Mouse (Mus musculus): Measurements from ENCODE around the gene Sult6b1.

GRCm38 (mm10) chr17:78856243-78856642, 50.5 kb downstream of the Sult6b1 start:
- TF ChIP-seq USF1 (IDR thresholded peaks at IDR 0.05; ENCODE audit: low read depth) = no peak
- TF ChIP-seq CEBPB (IDR thresholded peaks at IDR 0.05; ENCODE audit: insufficient read depth, poor library complexity, severe bottlenecking) = no peak
- TF ChIP-seq POLR2AphosphoS2 (IDR thresholded peaks at IDR 0.05; ENCODE audit: insufficient read length, low read depth) = no peak
- TF ChIP-seq POLR2A (IDR thresholded peaks at IDR 0.05; ENCODE audit: insufficient read length, low read depth) = no peak
- TF ChIP-seq E2F4 (IDR thresholded peaks at IDR 0.05; ENCODE audit: insufficient read depth) = no peak
- no peak for TF ChIP-seq MYOD1 (IDR thresholded peaks at IDR 0.05; ENCODE audit: control insufficient read depth in 1 of 3, insufficient read length in 2 of 3, low read depth in 2 of 3)
- no peak for TF ChIP-seq MYOG (IDR thresholded peaks at IDR 0.05; ENCODE audit: control insufficient read depth in 1 of 3, insufficient read depth in 1 of 3, insufficient read length in 2 of 3, low read depth in 2 of 3)
- no peak for TF ChIP-seq TCF12 (IDR thresholded peaks at IDR 0.05; ENCODE audit: insufficient read depth, poor library complexity, severe bottlenecking)
- no peak for TF ChIP-seq MAX (IDR thresholded peaks at IDR 0.05; ENCODE audit: low read depth)
- TF ChIP-seq TCF3 (IDR thresholded peaks at IDR 0.05; ENCODE audit: insufficient read length, low read depth) = no peak
- no peak for TF ChIP-seq SRF (IDR thresholded peaks at IDR 0.05; ENCODE audit: control insufficient read depth, insufficient read length, low read depth)

Measured in myocyte (in vitro differentiated cells).